Mouse (Mus musculus) gastrocnemius, adult 2 months (tissue): Measurements from ENCODE around the gene Chid1. TPM values are rescaled to one million over a fixed set of nuclear protein-coding genes. Genes with fewer than 3 reads are reported as not detected.

Source experiments
- DNase-seq: peaks from one replicate; pipeline ENCODE4 v3.0.0; 2022
- H3K27ac ChIP-seq: fragments of 200-600 bp; 2 replicates; pipeline ENCODE4 v1.8.1; 2022; ENCODE audit warnings: mild to moderate bottlenecking
- H3K4me3 ChIP-seq: fragments of 200-600 bp; 2 replicates; pipeline ENCODE4 v1.8.1; 2022; ENCODE audit warnings: mild to moderate bottlenecking, moderate library complexity
- CTCF ChIP-seq: fragments of 200-600 bp; IDR thresholded peaks from 2 replicates; pipeline ENCODE4 v1.8.1; 2022; ENCODE audit warnings: antibody characterized with exemption, mild to moderate bottlenecking, moderate library complexity
- intact Hi-C: fragments of 180-260 bp; cut with DNase I; formaldehyde crosslinking; loops from one replicate; pipeline ENCODE4 v1.15.1; 2025
- total RNA-seq, 2 experiments: library from RNA; stranded (reverse); gene quantifications; 2 replicates each; pipeline ENCODE4 v1.2.3; 2021

The Chid1 gene
- total RNA-seq, 2 experiments from 2014 or later: 11.5 to 21.6 TPM

GRCm38 (mm10) chr7:141569916-141570315 lies 30.3 kb upstream of the Chid1 start:
- intact Hi-C loops: no loop called here
- Histone ChIP-seq H3K4me3 (no peak overlapping the region), H3K27ac (no peak overlapping the region)
- DNase-seq: no peak
- no peak for TF ChIP-seq CTCF

- no peak for DNase-seq
- H3K4me3 ChIP-seq: no peak overlapping the region
- no peak overlapping the region for H3K27ac ChIP-seq
- TF ChIP-seq CTCF: no peak
- intact Hi-C loops: no loop called here
These were observed 29.7 kb upstream of the Chid1 start for GRCm38 (mm10) chr7:141569283-141569803.

- Histone ChIP-seq H3K27ac (no peak overlapping the region), H3K4me3 (no peak overlapping the region)
- no peak for DNase-seq
- no peak for TF ChIP-seq CTCF
- intact Hi-C loops: no loop called here
These were observed 26.9 kb upstream of the Chid1 start for GRCm38 (mm10) chr7:141566587-141566986.

- TF ChIP-seq CTCF: no peak
- intact Hi-C loops: no loop called here
- DNase-seq: no peak
- peak overlapping the region; percentile 51 for H3K27ac ChIP-seq
- H3K4me3 ChIP-seq: peak overlapping the region; percentile 100
These were observed 24.9 kb upstream of the Chid1 start for GRCm38 (mm10) chr7:141564561-141564960.

GRCm38 (mm10) chr7:141562852-141563427 lies 23.3 kb upstream of the Chid1 start:
- intact Hi-C loops: loop anchor here (1.0 kb wide), 1 partner anchor 23 kb away; no protein-coding TSS in a partner anchor
- DNase-seq: peak; percentile 71
- peak overlapping the region; percentile 93 for H3K27ac ChIP-seq
- H3K4me3 ChIP-seq: peak overlapping the region; percentile 100
- no peak for TF ChIP-seq CTCF

- Histone ChIP-seq H3K27ac (peak overlapping the region; percentile 93), H3K4me3 (peak overlapping the region; percentile 100)
- intact Hi-C loops: loop anchor here (1.0 kb wide), 1 partner anchor 22 kb away; no protein-coding TSS in a partner anchor
- TF ChIP-seq CTCF: no peak
- DNase-seq: no peak
These were observed 22.8 kb upstream of the Chid1 start for GRCm38 (mm10) chr7:141562421-141562851.

GRCm38 (mm10) chr7:141561682-141562391 lies 22.2 kb upstream of the Chid1 start, which contains the start of gene Ap2a2:
Gene Ap2a2, plus strand, starts transcription at chr7:141562173.
- peak within 1 kb of the TSS; percentile 100 for H3K4me3 ChIP-seq
- intact Hi-C loops: loop anchor here (1.0 kb wide), 1 partner anchor 22 kb away; no protein-coding TSS in a partner anchor
- DNase-seq: peak; percentile 96
- peak within 1 kb of the TSS; percentile 93 for H3K27ac ChIP-seq
- no peak for TF ChIP-seq CTCF

GRCm38 (mm10) chr7:141560471-141560870 lies 20.8 kb upstream of the Chid1 start:
- no peak for TF ChIP-seq CTCF
- Histone ChIP-seq H3K27ac (peak overlapping the region; percentile 89), H3K4me3 (no peak overlapping the region)
- DNase-seq: no peak
- intact Hi-C loops: no loop called here

GRCm38 (mm10) chr7:141559726-141560325 lies 20.2 kb upstream of the Chid1 start:
- intact Hi-C loops: no loop called here
- TF ChIP-seq CTCF: no peak
- DNase-seq: no peak
- Histone ChIP-seq H3K4me3 (no peak overlapping the region), H3K27ac (peak overlapping the region; percentile 31)

GRCm38 (mm10) chr7:141558946-141559345 lies 19.3 kb upstream of the Chid1 start:
- TF ChIP-seq CTCF: no peak
- intact Hi-C loops: no loop called here
- no peak for DNase-seq
- Histone ChIP-seq H3K4me3 (no peak overlapping the region), H3K27ac (no peak overlapping the region)

- Histone ChIP-seq H3K27ac (0 out of 2 replicates have a peak overlapping the region, but pooled peaks have one; percentile 16), H3K4me3 (no peak overlapping the region)
- intact Hi-C loops: no loop called here
- TF ChIP-seq CTCF: no peak
- DNase-seq: no peak
These were observed 18.7 kb upstream of the Chid1 start for GRCm38 (mm10) chr7:141558329-141558776.

GRCm38 (mm10) chr7:141550464-141550863 lies 10.8 kb upstream of the Chid1 start:
- DNase-seq: no peak
- intact Hi-C loops: no loop called here
- no peak for TF ChIP-seq CTCF
- Histone ChIP-seq H3K4me3 (no peak overlapping the region), H3K27ac (peak overlapping the region; percentile 24; the same call in 1 of the 2 replicates)
